Mouse (Mus musculus): ENCODE measurements around the gene Urgcp.

DNA sequence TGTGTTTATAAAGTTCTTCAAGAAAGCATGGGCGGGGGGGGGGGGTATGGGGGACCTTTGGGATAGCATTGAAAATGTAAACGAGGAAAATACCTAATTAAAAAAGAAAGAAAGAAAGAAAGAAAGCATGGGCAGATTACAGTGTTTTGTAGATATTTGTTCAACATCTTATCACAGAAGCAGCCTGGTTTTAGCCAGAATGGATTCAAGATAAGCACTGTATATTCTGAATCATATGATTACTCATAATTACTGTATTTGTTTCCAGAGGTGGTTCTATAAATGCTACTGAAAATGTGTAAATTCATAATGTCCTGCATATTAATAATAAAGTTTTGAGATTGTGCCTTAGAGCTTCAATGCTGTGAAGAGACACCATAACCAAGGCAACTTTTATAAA is 60.9 kb downstream of the Urgcp start:
- TF ChIP-seq CTCF (conservative IDR thresholded peaks at IDR 0.05; ENCODE audit: low read length), result no peak
- TF ChIP-seq NANOG (IDR thresholded peaks at IDR 0.05; ENCODE audit: borderline replicate concordance, low read length), result no peak

All from E14TG2a.4 (cell line).